Mouse (Mus musculus) liver, adult 2 months (tissue): ENCODE results near the gene Rbm25.

Source experiments
- CTCF ChIP-seq: fragments of 200-500 bp; IDR thresholded peaks from 2 replicates; pipeline ENCODE4 v1.5.1; 2011; ENCODE audit warnings: low read depth, low read length, control low read depth
- POLR2A ChIP-seq: fragments of 200-500 bp; IDR thresholded peaks from 2 replicates; pipeline ENCODE4 v1.6.1; 2011; ENCODE audit warnings: low read length, control low read depth; ENCODE audit not compliant: insufficient read depth; ENCODE audit errors: extremely low read depth

- TF ChIP-seq CTCF: no peak
- no peak for TF ChIP-seq POLR2A
These were observed 34.7 kb upstream of the Rbm25 start for GRCm38 (mm10) chr12:83596191-83596954.
